Mouse (Mus musculus) brown adipose tissue, adult 24 weeks (tissue): Measurements from ENCODE around the gene Hmox2. TPM values are rescaled to one million over a fixed set of nuclear protein-coding genes. Genes with fewer than 3 reads are reported as not detected.
A peak's percentile ranks its signal among the peaks of the same experiment; 100 is the strongest.

Experiments
- H3K27ac ChIP-seq: fragments of 200-500 bp; replicated peaks from 2 replicates; pipeline ENCODE4 v1.5.1; 2012; ENCODE audit warnings: low read depth, mild to moderate bottlenecking, low read length
- H3K4me1 ChIP-seq: fragments of 200-500 bp; 2 replicates; pipeline ENCODE4 v1.6.1; 2012; ENCODE audit warnings: low read length, mixed read lengths; ENCODE audit not compliant: control insufficient read depth, insufficient read depth, insufficient read length
- H3K4me3 ChIP-seq: fragments of 200-500 bp; 2 replicates; pipeline ENCODE4 v1.5.1; 2012; ENCODE audit warnings: low read depth, mild to moderate bottlenecking, low read length, moderate library complexity; ENCODE audit not compliant: insufficient read depth
- polyA plus RNA-seq: library from polyadenylated mRNA; stranded (reverse); fragments of >200 nt; gene quantifications from 2 replicates; pipeline ENCODE4 v1.2.4, GENCODE M21; 2012; ENCODE audit not compliant: missing spikeins, insufficient read depth, insufficient read length

The Hmox2 gene
- polyA plus RNA-seq, 1 experiment, result 74.8 TPM

GRCm38 (mm10) chr16:4788176-4788575 lies 62.0 kb downstream of the Hmox2 start:
- H3K27ac ChIP-seq, result peak overlapping the region; percentile 90
- peak overlapping the region; percentile 22 for H3K4me3 ChIP-seq
- peaks cover 18% of the 10 kb centered on the region for H3K4me1 ChIP-seq

GRCm38 (mm10) chr16:4789311-4789768 lies 63.2 kb downstream of the Hmox2 start:
- Histone ChIP-seq H3K4me3 (peak overlapping the region; percentile 89), H3K27ac (peak overlapping the region; percentile 85), H3K4me1 (peaks cover 9% of the 10 kb centered on the region)

- peak within 1 kb of the TSS; percentile 89 for H3K4me3 ChIP-seq
- H3K27ac ChIP-seq, result peak within 1 kb of the TSS; percentile 98
- H3K4me1 ChIP-seq, result peaks cover 6% of the 10 kb centered on the region
These were observed 63.8 kb downstream of the Hmox2 start, which contains the start of gene Cdip1 for GRCm38 (mm10) chr16:4789810-4790559. Cdip1 (minus strand) TSS chr16:4790292.

- Histone ChIP-seq H3K4me1 (peaks cover 6% of the 10 kb centered on the region), H3K27ac (no peak overlapping the region), H3K4me3 (no peak overlapping the region)
These were observed 65.2 kb downstream of the Hmox2 start for GRCm38 (mm10) chr16:4791332-4791731.

DNA sequence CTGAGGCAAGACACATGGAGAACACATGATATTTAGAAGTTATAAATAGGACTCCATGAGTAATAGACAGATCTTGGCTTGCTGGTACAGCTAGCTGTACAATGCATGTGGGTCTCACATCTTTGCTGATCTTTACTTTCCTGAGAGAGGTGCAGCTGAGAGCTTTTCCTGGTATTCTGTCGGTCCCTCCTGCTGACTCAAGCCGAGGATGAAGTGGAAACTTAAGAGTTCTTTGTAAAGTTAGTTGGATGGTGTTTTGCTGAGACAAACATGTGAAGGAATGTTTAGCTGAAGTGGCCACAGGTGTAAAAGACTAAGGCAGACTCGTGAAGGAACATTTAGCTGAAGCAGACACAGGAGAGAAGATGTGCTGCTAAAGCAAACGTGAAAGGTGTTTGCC lies 70.5 kb downstream of the Hmox2 start:
- no peaks in the 10 kb centered on the region for H3K4me1 ChIP-seq
- no peak overlapping the region for H3K4me3 ChIP-seq
- H3K27ac ChIP-seq, result no peak overlapping the region

Other genes with a start within 250 kb of the Hmox2 start
- gene Srl, start 184.5 kb upstream of the Hmox2 start, polyA plus RNA-seq, result 17.3 and 26.8 TPM in 2 replicates
- 3.2 and 3.3 TPM in 2 replicates for gene Tfap4, start 166.5 kb upstream of the Hmox2 start, polyA plus RNA-seq
- 2.9 and 5.7 TPM in 2 replicates for gene Glis2, start 131.6 kb upstream of the Hmox2 start, polyA plus RNA-seq
- 140 and 178 TPM in 2 replicates for gene Pam16, start 101.4 kb upstream of the Hmox2 start, polyA plus RNA-seq
- 4.2 and 4.4 TPM in 2 replicates for gene Vasn, start 86.4 kb upstream of the Hmox2 start, polyA plus RNA-seq
- gene Dnaja3, start 86.4 kb upstream of the Hmox2 start, polyA plus RNA-seq, result 193 and 221 TPM in 2 replicates
- gene Coro7, start 46.6 kb upstream of the Hmox2 start, polyA plus RNA-seq, result 10.6 and 28.7 TPM in 2 replicates
- gene Nmral1, start 7.0 kb upstream of the Hmox2 start, polyA plus RNA-seq, result 4.0 and 5.7 TPM in 2 replicates
- gene Cdip1, start 63.9 kb downstream of the Hmox2 start, polyA plus RNA-seq, result 98.7 and 99.2 TPM in 2 replicates
- not detected in 2 replicates for gene 4930562C15Rik, start 109.1 kb downstream of the Hmox2 start, polyA plus RNA-seq
- 14.2 and 16.7 TPM in 2 replicates for gene Ubald1, start 154.0 kb downstream of the Hmox2 start, polyA plus RNA-seq
- 50.6 and 52.6 TPM in 2 replicates for gene Mgrn1, start 159.9 kb downstream of the Hmox2 start, polyA plus RNA-seq
- 34.4 and 43.4 TPM in 2 replicates for gene Nudt16l1, start 212.4 kb downstream of the Hmox2 start, polyA plus RNA-seq
- gene Anks3, start 237.8 kb downstream of the Hmox2 start, polyA plus RNA-seq, result 12.0 and 14.1 TPM in 2 replicates